Mouse (Mus musculus): ENCODE measurements at regions not wholly inside any gene's neighbourhood (a gene's known extent, or its start where the extent isn't known, plus 50 kb on each side); places are given as distances from the start of the nearest gene placed in this dataset.

- DNase-seq = peak; percentile 4
These were observed 670.7 kb downstream of the Poteg start for GRCm38 (mm10) chr8:28117997-28118778.

DNA sequence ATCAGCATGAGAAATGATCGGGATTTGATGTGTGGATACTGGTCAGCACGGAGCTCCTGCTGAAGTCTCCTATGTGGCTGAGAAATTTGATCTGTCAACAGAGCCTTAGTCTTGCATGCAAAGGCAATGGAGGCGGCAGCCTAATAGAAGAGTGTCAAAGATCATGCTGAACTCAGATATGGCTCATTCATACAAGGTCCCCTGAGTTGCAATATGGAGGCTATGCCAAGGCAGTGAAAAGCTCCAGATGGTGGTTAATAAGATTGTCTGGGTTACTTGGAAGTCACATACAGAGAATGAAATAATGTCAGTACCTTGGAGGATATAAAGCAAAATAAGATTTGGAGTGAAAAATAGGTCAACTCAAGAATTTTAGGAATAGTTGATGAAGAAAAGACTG, 677.6 kb downstream of the Poteg start:
- no peak for DNase-seq

- no peak for DNase-seq
These were observed 694.4 kb downstream of the Poteg start for GRCm38 (mm10) chr8:28141916-28142315.

GRCm38 (mm10) chr8:28148599-28149452, 701.4 kb downstream of the Poteg start:
- peak; percentile 6 for DNase-seq

DNA sequence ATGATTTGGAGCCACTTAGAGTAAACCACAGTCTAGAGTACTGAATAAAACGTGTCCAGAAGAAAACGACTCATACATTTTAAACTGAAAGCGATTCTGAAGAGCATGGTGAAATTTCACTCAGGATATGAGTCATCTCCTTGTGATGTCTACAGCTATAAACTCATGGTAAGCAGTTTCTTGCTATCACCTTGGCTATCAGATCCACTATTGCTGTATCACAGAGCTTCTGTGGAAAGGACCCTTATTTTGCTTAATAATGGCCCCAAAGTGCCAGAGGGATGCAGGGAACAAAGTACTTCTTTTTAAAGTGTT, 701.9 kb downstream of the Poteg start:
- DNase-seq = no peak

DNA sequence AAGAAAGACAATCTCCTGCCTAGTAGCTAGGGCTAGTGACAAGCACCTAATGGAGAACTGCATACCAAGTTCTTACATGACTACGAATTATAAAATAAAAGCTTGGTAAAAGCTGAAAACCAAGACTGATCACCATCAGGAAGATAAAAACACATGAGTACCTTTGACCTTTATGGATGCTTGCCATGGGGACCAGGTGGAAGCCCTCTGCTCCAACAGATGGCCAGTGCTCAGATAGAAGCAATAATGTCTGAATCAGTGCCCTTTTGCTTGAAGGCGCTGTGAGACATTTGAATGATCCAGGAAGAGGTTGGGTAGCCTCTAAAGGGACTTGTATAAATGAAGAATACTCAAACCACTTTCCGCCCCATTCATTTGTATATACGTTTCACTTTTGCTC, 713.2 kb downstream of the Poteg start:
- no peak for DNase-seq

- no peak for DNase-seq
These were observed 720.6 kb downstream of the Poteg start for GRCm38 (mm10) chr8:28168036-28168435.

DNA sequence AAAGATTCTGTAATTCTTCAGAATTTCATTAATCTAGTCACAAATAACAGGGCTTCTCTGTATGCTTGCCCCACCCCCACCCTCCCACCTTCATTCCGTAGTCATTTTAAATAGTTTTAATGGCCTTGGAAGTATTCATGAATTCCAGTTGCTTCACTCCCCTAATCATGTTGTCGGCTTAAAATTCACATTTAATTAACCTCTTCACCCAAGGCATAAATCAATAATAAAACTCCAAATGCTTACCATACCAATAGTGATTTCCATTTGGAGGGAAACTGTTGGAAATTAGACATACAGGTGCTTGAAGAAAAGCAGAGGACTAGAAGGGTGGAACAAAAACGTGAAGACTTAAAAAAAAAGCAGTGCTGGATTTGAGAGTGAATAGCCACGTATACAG, 724.0 kb downstream of the Poteg start:
- no peak for DNase-seq

GRCm38 (mm10) chr8:28195943-28196342, 748.5 kb downstream of the Poteg start:
- no peak for DNase-seq

DNA sequence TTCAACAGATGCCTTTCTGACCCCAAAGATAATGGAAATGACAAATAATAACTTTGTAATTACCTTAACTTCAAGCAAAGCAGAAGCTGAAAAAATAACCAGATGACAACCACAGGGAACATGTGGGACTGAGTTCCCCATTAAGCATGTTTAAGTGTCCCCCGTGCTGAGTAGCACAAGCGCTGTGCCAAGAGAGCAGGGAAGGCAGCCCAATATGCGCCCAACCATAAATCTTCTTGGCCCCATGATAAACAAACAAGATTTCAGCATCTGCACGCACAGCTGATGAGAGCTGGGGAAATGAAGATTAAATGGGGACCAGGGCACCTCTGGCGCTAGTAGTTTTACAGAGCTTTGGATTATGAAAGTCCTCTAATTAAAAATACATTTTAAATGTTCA, 788.1 kb downstream of the Poteg start:
- no peak for DNase-seq

GRCm38 (mm10) chr8:28239411-28239810, 791.9 kb downstream of the Poteg start:
- DNase-seq = no peak

DNA sequence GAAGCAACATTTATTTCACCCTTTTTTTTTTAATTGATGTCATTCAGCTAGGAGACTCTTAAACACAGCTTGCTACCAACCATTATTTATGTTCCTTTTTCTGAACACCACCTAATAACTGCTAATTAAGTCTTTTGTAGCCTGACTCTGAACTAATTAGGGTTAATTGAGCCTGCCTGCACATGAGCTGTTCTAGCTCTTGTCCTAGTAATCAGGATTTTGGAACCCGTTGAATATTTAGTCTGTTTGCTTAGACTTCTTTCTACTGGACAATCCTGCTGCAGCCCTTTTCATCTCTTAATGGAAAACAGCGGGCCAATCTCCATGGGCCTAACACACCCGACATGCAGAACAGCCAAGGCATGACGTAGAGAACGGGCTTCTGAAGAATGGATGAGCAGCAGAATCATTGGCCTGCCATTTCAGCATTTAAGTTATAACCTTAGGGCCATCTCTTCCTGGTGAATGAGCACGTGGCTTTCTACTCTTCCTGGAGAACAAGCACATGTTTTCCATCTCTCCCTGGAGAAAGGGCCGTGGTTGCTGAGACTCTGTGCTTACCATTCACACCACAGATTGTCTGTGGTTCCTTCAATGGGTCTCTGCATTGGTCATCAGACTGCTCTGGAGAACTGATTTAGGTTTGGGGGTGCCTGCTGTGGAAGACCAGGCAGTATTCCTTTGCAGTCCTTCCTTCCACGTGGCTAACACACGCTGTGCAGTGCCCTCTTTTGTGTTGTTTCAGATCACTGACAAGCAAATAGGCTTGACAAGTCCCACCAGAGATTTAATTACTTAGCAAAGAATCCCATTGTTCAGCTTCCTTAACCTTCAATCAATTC, 805.1 kb downstream of the Poteg start:
- no peak for DNase-seq

DNA sequence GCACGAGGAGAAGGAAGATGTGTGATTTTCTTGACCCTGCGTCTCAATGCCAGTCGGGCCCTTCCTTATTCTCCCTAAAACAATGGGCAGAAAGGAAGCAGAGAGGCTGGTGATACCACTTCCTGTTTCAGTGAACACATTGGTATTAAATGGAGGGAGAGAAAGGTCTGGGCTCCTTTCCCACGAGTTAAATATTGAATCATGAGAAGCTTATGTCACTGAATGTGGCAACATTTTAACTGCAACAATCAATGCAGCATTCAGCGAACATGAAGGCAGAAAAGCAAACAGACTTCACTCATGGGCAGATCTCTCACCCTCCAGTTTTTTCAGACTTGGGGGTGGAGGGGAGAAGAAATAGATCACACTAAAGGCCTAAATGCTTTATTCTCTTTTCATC, 819.8 kb downstream of the Poteg start:
- no peak for DNase-seq

DNA sequence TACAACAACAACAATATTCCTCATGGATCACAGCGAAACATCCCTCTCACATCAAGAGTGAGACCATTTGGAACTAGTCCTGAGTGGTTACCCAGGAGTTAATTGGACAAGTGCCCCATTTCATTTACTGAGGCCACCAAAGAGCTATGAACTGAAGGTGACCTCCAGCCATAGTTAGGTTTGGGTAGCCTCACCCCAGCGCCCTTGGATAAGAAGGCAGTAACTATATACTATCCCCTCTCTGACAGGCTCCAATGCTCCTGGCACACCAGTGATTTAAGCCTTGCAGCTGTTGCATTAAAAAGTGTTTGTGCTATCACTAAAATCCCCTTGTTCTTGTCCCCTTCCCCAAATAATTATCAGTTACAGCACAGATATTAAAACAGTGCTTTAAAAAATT, 836.8 kb downstream of the Poteg start:
- no peak for DNase-seq

DNA sequence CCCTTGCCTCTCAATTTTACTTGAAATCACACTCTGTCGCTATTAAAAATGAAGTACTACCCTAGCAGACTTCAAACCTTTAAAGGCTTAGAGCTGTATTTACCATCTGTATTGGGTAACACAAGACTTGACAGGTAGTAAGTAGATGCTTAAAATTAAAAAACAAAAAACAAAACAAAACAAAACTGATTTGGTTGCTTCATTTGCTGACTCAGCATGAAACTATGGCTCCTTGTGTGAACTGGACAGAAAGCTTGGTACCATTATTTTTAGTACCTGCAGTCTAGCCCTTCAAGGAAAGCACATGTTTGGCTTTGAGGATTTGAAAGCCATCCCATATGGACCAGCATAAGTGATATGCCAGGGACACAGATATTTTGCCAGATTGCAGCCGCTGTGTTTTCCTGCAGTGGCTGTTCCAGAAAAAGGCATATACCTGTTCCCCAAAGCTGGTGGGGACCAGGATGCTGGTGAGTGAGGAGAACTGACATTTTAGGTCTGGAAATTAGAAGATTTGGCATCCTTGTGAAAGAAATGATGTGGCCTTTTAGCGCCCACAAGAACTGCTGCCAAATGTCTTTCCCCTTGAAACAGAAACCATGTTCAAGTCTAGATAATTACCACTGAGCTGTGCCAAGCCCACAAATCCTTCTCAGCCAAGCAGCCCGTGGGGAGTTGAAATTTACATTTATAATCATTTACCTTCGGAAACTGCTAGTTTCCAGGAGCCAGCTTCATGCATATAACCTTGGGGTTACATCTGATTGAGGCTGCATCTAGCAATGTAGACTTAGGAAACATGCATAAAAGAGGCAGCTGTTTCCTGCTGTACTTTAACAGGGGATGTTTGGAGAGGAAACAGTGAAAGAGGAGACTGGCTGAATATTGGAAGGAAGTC, 851.7 kb downstream of the Poteg start:
- DNase-seq = no peak

GRCm38 (mm10) chr8:28317081-28317480, 869.6 kb downstream of the Poteg start:
- no peak for DNase-seq

DNA sequence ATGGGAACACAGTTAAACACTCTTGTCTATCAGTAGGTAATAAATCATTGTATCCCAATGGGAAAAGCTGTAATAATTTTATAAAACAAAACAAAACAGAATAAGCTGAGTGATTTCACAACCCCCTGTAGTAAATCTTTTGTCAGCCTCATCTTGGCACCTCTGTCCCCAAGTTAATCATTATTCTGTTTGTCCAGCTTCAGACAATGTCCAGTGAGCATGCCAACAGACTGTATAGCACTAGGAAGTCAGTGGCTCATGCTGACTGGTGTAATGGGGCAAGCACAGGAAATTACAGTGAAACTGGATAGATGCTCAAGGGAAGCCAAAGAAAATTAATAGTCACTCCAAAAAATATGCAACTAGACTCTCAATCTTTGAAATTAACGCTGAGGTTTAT, 885.9 kb downstream of the Poteg start:
- no peak for DNase-seq

- DNase-seq = no peak
These were observed 890.0 kb downstream of the Poteg start for GRCm38 (mm10) chr8:28337484-28337883.

DNA sequence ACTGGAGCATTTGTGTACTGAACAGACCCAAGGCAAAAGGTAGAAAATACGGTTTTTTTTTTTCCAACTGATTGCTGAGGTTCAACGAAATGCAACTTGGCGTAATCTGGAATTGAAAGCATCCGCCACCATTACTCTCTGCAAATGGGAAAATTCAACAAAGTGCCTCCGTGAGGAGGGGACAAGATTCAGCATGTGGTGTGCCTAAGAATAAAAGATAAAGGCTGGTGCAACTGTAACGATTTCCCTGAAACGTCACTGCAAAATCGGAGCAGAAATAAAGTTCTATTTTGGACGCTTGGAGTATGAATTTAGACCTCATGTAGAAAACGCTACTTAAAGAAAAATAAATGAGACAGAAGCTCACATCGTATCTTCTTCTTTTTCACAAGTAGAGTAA, 893.8 kb downstream of the Poteg start:
- DNase-seq = no peak

DNA sequence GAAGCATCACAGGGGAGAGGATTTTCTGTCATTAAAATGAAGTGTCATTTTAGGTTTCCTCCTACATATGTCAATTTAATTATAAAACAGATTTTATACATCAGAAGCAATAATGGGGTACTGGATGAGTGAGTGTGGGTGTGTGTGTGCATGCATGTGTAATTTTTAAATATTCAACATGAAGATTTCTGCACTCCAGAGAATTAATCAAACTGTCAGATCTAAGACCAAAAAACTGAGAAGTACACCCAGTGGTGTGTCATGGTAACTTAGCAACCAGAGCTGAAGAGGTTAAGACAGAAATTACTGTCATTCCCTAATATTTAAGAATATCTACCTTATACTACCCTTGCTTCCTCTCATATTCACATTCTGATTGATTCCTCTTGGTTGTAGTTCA, 919.0 kb downstream of the Poteg start:
- no peak for DNase-seq

DNA sequence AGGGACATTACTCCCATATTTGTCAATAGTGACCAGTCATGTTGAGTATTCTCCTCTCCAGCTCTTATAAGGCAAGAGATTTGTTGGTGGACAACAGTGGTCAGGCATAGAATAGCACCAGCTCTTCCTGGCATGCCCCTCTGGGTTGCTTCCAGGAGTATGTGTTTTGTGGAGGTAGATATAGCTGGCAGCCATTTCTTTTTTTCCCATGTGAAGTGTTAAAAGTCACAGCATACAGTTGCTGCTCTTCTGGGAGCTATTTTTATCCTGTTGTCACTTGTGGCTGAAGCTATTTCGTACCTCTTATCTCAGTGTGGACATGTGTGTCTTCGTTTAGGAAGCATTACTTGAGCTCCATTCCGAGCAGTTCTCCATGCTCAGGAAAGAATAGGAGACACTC, 919.9 kb downstream of the Poteg start:
- no peak for DNase-seq

- no peak for DNase-seq
These were observed 924.3 kb downstream of the Poteg start for GRCm38 (mm10) chr8:28371752-28372151.

- no peak for DNase-seq
These were observed 952.7 kb downstream of the Poteg start for GRCm38 (mm10) chr8:28400141-28400540.

Measured in cerebellum, adult 9-11 months (tissue).